Mouse (Mus musculus) midbrain, embryonic 15.5 days (tissue): ENCODE results near the gene Dcps. TPM values are rescaled to one million over a fixed set of nuclear protein-coding genes. Genes with fewer than 3 reads are reported as not detected.

Experiments
- ATAC-seq: fragments of 200-750 bp; cut with Nextera tagmentation; replicated peaks from 2 replicates; pipeline ENCODE4 v1.8.0; 2017; ENCODE audit warnings: moderate TSS enrichment
- H3K27ac ChIP-seq: fragments of 300-500 bp; sonication (generic); 2 replicates; pipeline ENCODE4 v1.5.1; 2015; ENCODE audit warnings: mild to moderate bottlenecking, inconsistent platforms
- H3K27me3 ChIP-seq: fragments of 300-500 bp; sonication (generic); replicated peaks from 2 replicates; pipeline ENCODE4 v1.6.1; 2015; ENCODE audit warnings: inconsistent platforms
- H3K36me3 ChIP-seq: fragments of 300-500 bp; sonication (generic); replicated peaks from 2 replicates; pipeline ENCODE4 v1.6.1; 2015; ENCODE audit warnings: inconsistent platforms
- H3K4me1 ChIP-seq: fragments of 300-500 bp; sonication (generic); 2 replicates; pipeline ENCODE4 v1.6.1; 2015; ENCODE audit warnings: inconsistent platforms
- H3K4me2 ChIP-seq: fragments of 300-500 bp; sonication (generic); 2 replicates; pipeline ENCODE4 v1.6.1; 2015; ENCODE audit warnings: inconsistent platforms, mild to moderate bottlenecking, moderate library complexity
- H3K4me3 ChIP-seq: fragments of 300-500 bp; sonication (generic); 2 replicates; pipeline ENCODE4 v1.5.1; 2015; ENCODE audit warnings: mild to moderate bottlenecking, inconsistent platforms
- H3K9ac ChIP-seq: fragments of 300-500 bp; sonication (generic); 2 replicates; pipeline ENCODE4 v1.6.1; 2015; ENCODE audit warnings: mild to moderate bottlenecking, inconsistent platforms
- H3K9me3 ChIP-seq: fragments of 300-500 bp; sonication (generic); 2 replicates; pipeline ENCODE4 v1.6.1; 2016; ENCODE audit warnings: inconsistent platforms
- WGBS: fragments of 180-500 bp; shearing (Covaris S2); methylation state at CpG from one replicate; pipeline ENCODE4 v1.1.7; 2015; ENCODE audit warnings: mixed read lengths; 5-methylcytosine and 5-hydroxymethylcytosine counted together
- polyA plus RNA-seq: library from polyadenylated mRNA; unstranded; fragments of >200 nt; fragmentation: Nextera tagmentation; extraction: Ambion mirVana; gene quantifications from 2 replicates; pipeline ENCODE4 v1.2.1, GENCODE M21; 2015

Gene Dcps
- polyA plus RNA-seq, 1 experiment from 2014 or later: 80.3 TPM

DNA sequence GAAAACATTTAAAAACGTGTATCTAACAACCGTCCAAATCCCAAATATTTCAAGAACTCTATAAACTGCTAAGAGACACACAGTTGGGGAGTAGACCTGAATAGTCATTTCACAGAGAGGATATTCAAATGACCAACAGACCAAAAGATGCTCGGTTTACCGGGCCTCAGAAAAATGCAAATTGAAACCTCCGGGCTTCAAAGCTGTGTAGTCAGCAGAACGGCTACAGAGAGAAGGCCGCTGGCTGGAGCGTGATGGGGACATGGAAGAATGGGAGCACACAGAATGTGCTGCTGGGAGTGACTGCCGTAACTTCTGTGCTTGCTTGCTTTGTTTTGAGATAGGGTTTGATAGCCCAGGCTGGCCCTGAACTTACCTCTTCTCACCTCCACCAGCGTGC is 22.5 kb upstream of the Dcps start:
- Histone ChIP-seq H3K36me3 (no peaks in the 10 kb centered on the region), H3K27ac (no peak overlapping the region), H3K4me3 (no peak overlapping the region), H3K4me1 (peaks cover 10% of the 10 kb centered on the region), H3K4me2 (no peak overlapping the region), H3K9me3 (no peaks in the 10 kb centered on the region), H3K27me3 (no peaks in the 10 kb centered on the region), H3K9ac (no peak overlapping the region)
- no peak for ATAC-seq
- 58% methylated on average over 10 of the region's 10 CpGs for WGBS

DNA sequence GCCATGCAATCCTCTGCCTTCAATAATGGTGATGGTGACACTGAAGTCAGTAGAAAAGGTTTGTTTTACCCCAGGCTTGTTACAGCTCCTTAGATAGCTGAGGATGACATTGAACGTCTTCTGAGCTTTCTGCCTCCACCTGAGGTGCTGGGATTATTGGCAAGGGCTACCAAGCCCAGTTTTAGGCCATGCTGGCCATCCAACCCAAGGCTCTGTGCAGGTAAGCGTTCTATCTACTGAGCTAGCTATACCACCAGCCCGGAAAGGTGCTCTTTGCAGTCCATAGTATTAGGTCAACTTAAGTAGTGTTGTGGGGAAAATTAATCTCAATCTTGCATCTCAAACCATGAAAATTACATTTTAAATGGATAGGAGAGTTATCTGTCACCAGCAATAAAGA is 21.8 kb upstream of the Dcps start:
- no peaks in the 10 kb centered on the region for H3K36me3 ChIP-seq
- no peak overlapping the region for H3K4me2 ChIP-seq
- no peak overlapping the region for H3K4me3 ChIP-seq
- peaks cover 10% of the 10 kb centered on the region for H3K4me1 ChIP-seq
- H3K27me3 ChIP-seq: no peaks in the 10 kb centered on the region
- no peaks in the 10 kb centered on the region for H3K9me3 ChIP-seq
- WGBS: 88% methylated on average over 3 of the region's 3 CpGs
- H3K27ac ChIP-seq: no peak overlapping the region
- H3K9ac ChIP-seq: no peak overlapping the region
- no peak for ATAC-seq

DNA sequence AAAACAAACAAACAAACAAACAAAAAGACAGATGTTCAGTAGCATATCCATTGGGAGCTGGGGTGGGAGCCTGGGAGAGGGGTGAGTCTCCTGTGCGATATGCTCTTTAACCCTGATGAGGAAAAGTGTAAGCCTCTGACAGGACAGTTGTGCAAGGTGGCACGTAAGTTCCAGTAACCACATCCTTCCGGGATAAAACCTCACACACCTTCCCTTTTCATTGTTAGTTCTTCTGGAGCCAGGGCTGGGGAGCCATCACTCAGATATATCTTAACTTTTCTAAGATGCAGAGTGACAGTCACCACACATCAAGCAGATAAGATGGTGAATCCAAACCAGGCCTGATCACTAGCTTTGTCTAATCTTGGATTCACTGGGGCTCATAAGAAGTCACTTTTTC is 18.2 kb upstream of the Dcps start:
- 96% methylated on average over 3 of the region's 3 CpGs for WGBS
- Histone ChIP-seq H3K27ac (no peak overlapping the region), H3K9ac (no peak overlapping the region), H3K4me2 (no peak overlapping the region), H3K36me3 (no peaks in the 10 kb centered on the region), H3K27me3 (no peaks in the 10 kb centered on the region), H3K4me3 (no peak overlapping the region), H3K9me3 (no peaks in the 10 kb centered on the region), H3K4me1 (no peaks in the 10 kb centered on the region)
- ATAC-seq: no peak

DNA sequence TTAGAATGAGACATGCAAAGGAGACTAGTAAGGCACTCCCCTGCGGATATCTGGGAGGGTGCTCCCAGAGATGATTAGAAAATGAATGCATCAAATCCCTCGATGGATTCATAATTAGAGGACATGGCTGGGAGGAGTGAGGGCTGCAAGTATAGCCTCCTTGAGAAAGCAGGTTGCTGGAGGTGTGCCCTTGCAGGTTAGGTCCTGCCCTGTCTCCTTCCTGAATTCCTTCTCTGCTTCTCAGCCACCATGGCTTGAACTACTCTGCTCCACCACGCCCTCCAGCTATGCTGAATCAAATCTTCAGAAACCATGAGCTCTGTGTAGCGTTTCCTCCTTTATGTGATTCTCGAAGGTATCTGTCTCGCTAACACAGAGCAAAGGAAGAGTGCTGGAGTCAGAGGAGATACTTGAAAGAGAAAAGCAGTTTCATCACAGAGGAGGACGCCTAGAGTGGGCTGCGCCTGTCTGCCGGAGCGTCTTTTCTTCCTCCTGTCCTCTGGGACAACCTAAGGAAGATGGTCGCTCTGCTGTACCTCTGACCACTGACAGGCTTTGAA is 17.2 kb upstream of the Dcps start:
- H3K36me3 ChIP-seq: no peaks in the 10 kb centered on the region

DNA sequence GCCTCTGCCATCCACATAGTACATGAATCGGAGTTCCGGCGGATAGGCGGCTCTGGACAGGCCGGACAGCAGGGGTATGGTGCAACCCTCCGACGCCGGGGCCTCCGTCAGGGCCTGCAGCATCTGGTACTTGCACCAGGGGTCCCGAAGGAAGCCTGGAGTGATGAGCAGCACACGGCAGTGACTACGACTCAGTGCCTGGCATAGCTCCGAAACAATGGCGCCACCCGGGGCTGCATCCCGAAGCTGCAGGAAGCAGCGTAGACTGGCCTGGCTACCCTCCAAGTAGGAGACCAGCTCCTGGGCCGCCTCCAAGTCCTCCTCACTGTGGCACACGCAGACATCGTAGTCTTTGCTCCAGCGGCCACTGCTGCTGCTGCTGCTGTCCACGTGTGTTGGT is 12.8 kb upstream of the Dcps start:
- ATAC-seq: peak; percentile 38; the same call in 1 of the 2 replicates
- no peak overlapping the region for H3K27ac ChIP-seq
- no peak overlapping the region for H3K4me3 ChIP-seq
- no peak overlapping the region for H3K9ac ChIP-seq
- no peaks in the 10 kb centered on the region for H3K36me3 ChIP-seq
- WGBS: 71% methylated on average over 22 of the region's 22 CpGs
- no peak overlapping the region for H3K4me2 ChIP-seq
- no peaks in the 10 kb centered on the region for H3K27me3 ChIP-seq
- no peaks in the 10 kb centered on the region for H3K4me1 ChIP-seq
- no peaks in the 10 kb centered on the region for H3K9me3 ChIP-seq

More for the DNA sequence above, 17.2 kb upstream of the Dcps start:
- ATAC-seq: peak; percentile 24; the same call in 1 of the 2 replicates
- Histone ChIP-seq H3K4me3 (no peak overlapping the region), H3K9ac (no peak overlapping the region), H3K9me3 (no peaks in the 10 kb centered on the region), H3K27me3 (no peaks in the 10 kb centered on the region), H3K27ac (0 out of 2 replicates have a peak overlapping the region, but pooled peaks have one; percentile 9), H3K4me1 (no peaks in the 10 kb centered on the region), H3K4me2 (no peak overlapping the region)
- 68% methylated on average over 11 of the region's 11 CpGs for WGBS

DNA sequence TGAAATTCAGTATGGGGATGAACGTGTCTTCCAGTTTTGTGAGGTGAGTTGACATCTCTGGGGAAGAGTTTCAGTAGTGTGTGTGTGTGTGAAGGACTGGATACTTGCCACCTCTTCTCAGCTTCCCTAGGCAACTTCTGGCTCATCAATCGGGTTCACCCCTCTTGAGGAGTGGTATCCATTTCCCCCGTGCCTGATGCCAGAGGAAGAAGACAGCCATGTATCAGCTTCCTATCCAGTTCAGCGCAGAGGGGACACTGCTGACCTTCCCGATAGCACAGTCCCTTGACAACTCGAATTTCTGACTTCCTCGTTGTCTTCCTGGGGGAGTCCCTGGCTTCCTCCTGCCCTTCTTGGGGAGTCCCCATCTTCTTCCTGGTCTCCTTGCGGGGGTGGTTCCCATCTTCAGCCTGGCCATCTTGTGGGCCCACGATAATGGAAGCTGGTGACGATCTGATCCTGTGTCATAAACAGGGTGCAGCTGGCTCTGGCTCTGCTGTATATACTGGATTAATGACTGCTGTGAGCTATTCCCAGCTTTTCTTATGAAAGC is 11.6 kb upstream of the Dcps start:
- H3K36me3 ChIP-seq: no peaks in the 10 kb centered on the region
- no peak overlapping the region for H3K4me2 ChIP-seq
- no peak overlapping the region for H3K9ac ChIP-seq
- ATAC-seq: no peak
- no peaks in the 10 kb centered on the region for H3K4me1 ChIP-seq
- H3K4me3 ChIP-seq: no peak overlapping the region
- no peak overlapping the region for H3K27ac ChIP-seq
- H3K27me3 ChIP-seq: no peaks in the 10 kb centered on the region
- 88% methylated on average over 10 of the region's 10 CpGs for WGBS
- H3K9me3 ChIP-seq: no peaks in the 10 kb centered on the region

DNA sequence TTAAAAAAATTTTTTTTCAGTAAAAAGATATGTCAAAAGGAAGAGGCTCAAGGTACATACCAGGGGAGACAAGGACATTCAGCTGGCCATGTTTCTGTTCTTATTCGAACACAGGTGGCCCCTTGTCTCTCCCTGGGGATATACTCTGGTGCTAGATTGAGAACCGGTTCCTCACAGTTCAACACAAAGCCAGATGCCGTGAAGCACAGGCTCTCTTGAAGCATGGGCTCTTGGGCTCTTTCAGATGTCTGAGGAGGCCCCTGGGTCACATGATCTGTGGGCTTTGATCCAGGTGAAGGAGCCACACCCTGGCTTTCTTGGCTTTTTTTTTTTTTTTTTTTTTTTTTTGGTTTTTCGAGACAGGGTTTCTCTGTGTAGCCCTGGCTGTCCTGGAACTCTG is 10.6 kb upstream of the Dcps start:
- no peaks in the 10 kb centered on the region for H3K4me1 ChIP-seq
- H3K36me3 ChIP-seq: no peaks in the 10 kb centered on the region
- H3K4me2 ChIP-seq: no peak overlapping the region
- no peaks in the 10 kb centered on the region for H3K9me3 ChIP-seq
- H3K4me3 ChIP-seq: no peak overlapping the region
- H3K27ac ChIP-seq: no peak overlapping the region
- ATAC-seq: no peak
- no peak overlapping the region for H3K9ac ChIP-seq
- no peaks in the 10 kb centered on the region for H3K27me3 ChIP-seq
- 76% methylated on average over 4 of the region's 4 CpGs for WGBS

DNA sequence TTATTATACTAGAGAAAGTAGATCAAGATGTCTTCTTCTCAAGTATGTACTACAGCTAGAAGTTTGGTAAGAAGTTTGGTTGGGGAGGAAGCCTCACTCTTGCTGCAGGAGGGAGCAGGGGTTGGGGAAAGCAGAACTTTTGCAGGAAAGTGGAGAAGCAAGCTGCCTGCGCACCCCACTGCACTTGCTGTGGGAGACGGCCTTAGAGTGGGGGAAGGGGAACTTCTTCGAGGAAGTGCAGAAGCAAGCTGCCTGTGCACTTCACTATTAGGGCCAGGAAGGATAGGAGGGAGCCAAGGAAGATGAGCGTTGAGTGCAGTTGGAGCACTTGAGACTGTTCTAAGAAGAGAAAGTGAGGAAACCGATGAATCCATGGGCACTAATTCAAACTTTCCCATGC is 7.5 kb upstream of the Dcps start:
- H3K4me2 ChIP-seq: no peak overlapping the region
- no peaks in the 10 kb centered on the region for H3K9me3 ChIP-seq
- H3K27me3 ChIP-seq: no peaks in the 10 kb centered on the region
- no peak overlapping the region for H3K27ac ChIP-seq
- ATAC-seq: no peak
- H3K36me3 ChIP-seq: no peaks in the 10 kb centered on the region
- H3K4me3 ChIP-seq: no peak overlapping the region
- H3K4me1 ChIP-seq: no peaks in the 10 kb centered on the region
- no peak overlapping the region for H3K9ac ChIP-seq
- 73% methylated on average over 5 of the region's 5 CpGs for WGBS

DNA sequence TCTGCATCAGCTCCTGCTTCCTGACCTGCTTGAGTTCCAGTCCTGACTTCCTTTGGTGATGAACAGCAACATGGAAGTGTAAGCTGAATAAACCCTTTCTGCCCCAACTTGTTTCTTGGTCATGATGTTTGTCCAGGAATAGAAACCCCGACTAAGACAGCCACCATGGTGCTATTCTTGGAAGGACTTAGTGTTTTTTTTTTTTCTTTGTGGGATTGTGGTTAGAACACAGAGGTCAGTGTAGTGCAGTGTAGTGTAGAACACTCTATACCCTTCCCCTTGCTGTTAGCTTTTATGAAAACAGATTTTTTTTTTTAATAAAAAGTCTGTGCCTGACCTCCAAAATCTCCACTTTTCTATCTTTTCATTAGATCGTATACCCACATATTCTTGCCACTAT is 7.0 kb upstream of the Dcps start:
- no peak overlapping the region for H3K4me2 ChIP-seq
- H3K9me3 ChIP-seq: no peaks in the 10 kb centered on the region
- no peak overlapping the region for H3K27ac ChIP-seq
- ATAC-seq: no peak
- no peak overlapping the region for H3K4me3 ChIP-seq
- H3K27me3 ChIP-seq: no peaks in the 10 kb centered on the region
- H3K4me1 ChIP-seq: no peaks in the 10 kb centered on the region
- H3K36me3 ChIP-seq: no peaks in the 10 kb centered on the region
- no peak overlapping the region for H3K9ac ChIP-seq
- 94% methylated on average over 2 of the region's 2 CpGs for WGBS

DNA sequence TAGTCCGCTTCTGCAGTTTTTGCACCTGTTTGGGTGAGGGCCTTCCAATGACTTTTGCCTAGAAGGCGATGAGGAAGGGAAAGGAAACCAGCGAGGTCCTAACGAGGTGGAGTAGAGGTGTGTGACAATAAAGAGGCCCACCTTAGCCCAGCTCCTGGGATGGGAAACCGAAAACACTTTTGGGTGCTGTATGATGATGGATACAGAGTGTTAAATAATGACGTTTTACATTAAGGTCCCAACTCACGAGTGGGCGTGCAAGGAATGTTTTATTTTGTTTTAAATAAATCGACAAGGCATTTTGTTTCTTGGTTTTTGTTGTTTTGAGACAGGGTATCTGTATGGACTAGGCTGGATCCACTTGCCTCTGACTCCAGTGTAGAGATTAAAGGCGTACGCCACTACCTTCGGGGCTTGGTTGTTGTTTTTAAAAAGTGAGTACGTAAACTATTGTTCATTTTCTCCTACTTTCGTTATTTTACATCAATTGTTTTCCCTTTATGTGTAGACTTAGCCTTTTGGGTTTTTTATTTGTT is 331 bp upstream of the Dcps start:
- Histone ChIP-seq H3K36me3 (no peaks in the 10 kb centered on the region), H3K4me2 (peak overlapping the region; percentile 78), H3K9me3 (no peaks in the 10 kb centered on the region), H3K27ac (peak overlapping the region; percentile 96), H3K4me3 (peak overlapping the region; percentile 68), H3K4me1 (peaks cover 18% of the 10 kb centered on the region), H3K9ac (peak overlapping the region; percentile 39; the same call in 1 of the 2 replicates), H3K27me3 (no peaks in the 10 kb centered on the region)
- peak; percentile 44 for ATAC-seq
- WGBS: 46% methylated on average over 14 of the region's 14 CpGs

DNA sequence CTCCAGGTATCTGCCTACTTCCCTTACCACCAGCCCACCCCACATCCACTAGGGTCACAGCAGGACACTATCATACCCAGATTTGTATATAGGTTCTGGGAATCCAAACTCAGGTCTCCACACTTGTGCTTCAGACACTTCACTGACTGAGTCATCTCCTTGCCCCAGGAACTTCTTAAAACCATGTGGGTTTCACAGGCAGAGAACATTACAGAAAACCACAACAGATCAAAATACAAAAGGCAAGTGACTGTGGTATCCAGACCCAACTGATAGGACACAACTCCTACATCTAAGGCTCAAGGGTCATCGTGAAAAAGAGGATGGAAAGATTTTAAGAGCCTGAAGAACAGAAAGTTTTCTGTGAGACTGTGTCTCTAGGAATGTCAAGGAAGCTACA is 2.5 kb downstream of the Dcps start:
- H3K36me3 ChIP-seq: no peaks in the 10 kb centered on the region; the same call in 1 of the 2 replicates
- H3K9me3 ChIP-seq: no peaks in the 10 kb centered on the region
- no peak overlapping the region for H3K4me3 ChIP-seq
- 89% methylated on average over 1 of the region's 1 CpGs for WGBS
- H3K27ac ChIP-seq: no peak overlapping the region
- ATAC-seq: no peak
- H3K9ac ChIP-seq: no peak overlapping the region
- no peaks in the 10 kb centered on the region for H3K27me3 ChIP-seq
- no peak overlapping the region for H3K4me2 ChIP-seq
- peaks cover 18% of the 10 kb centered on the region for H3K4me1 ChIP-seq

DNA sequence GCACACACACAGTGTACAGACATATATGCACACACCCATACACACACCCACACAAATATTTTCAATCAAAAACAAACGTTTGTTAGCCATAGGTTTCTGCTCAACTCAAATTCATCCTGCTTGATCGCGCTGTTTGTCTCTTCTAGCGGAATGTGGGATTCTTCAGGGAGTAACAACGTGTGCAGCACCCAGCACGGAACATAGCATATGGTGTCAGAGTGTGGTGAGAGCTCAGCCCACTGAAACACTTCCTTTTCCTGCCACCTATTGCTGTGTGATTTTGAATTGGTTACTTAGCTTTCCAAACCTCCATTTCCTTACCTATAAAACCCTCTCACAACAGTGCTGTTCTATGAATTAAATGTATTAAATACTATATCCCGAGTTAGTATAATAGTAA is 5.8 kb downstream of the Dcps start:
- Histone ChIP-seq H3K4me1 (peaks cover 11% of the 10 kb centered on the region), H3K9ac (no peak overlapping the region), H3K4me2 (no peak overlapping the region), H3K27me3 (no peaks in the 10 kb centered on the region), H3K27ac (no peak overlapping the region), H3K4me3 (no peak overlapping the region), H3K36me3 (no peaks in the 10 kb centered on the region; the same call in 1 of the 2 replicates), H3K9me3 (no peaks in the 10 kb centered on the region)
- ATAC-seq: no peak
- 94% methylated on average over 7 of the region's 7 CpGs for WGBS
